Mouse (Mus musculus): Measurements from ENCODE around the gene Phpt1. TPM values are rescaled to one million over a fixed set of nuclear protein-coding genes. Genes with fewer than 3 reads are reported as not detected.
A peak's percentile ranks its signal among the peaks of the same experiment; 100 is the strongest.

The Phpt1 gene
- polyA plus RNA-seq, 1 experiment, result 12.3 TPM

DNA sequence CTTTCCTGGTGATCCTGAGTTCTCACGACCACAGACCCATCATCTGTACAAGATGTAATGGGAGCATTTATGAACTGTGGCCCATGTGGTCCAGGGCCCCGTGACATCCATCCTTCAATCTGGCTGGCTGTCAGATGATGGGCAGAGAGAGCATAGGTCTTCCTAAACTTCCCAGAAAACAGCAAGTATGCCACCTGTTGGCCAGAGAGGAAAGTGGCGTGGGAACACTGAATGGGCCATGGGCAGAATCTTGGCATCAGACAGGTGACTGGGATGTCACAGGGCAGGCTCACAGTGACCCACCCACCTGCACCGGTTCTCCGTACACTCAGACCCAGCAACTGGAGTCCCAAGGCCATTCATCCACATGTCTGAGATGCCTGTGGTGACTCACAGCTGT, 23.8 kb downstream of the Phpt1 start:
- Histone ChIP-seq H3K4me3 (replicated peaks; ENCODE audit: control insufficient read depth, low read depth, low read length) (no peak overlapping the region), H3K27ac (ENCODE audit: control insufficient read depth, insufficient read depth, low read depth, low read length, poor library complexity) (no peak overlapping the region), H3K4me1 (ENCODE audit: control insufficient read depth, insufficient read depth, low read length) (no peaks in the 10 kb centered on the region; the same call in 1 of the 2 replicates)
- WGBS, result 41% methylated on average over 5 of the region's 5 CpGs
- TF ChIP-seq POLR2A (IDR thresholded peaks at IDR 0.05; ENCODE audit: borderline replicate concordance, control insufficient read depth, low read depth, low read length), result no peak
- peak; percentile 64 for TF ChIP-seq CTCF (IDR thresholded peaks at IDR 0.05; ENCODE audit: control insufficient read depth, insufficient read depth, low read length)

DNA sequence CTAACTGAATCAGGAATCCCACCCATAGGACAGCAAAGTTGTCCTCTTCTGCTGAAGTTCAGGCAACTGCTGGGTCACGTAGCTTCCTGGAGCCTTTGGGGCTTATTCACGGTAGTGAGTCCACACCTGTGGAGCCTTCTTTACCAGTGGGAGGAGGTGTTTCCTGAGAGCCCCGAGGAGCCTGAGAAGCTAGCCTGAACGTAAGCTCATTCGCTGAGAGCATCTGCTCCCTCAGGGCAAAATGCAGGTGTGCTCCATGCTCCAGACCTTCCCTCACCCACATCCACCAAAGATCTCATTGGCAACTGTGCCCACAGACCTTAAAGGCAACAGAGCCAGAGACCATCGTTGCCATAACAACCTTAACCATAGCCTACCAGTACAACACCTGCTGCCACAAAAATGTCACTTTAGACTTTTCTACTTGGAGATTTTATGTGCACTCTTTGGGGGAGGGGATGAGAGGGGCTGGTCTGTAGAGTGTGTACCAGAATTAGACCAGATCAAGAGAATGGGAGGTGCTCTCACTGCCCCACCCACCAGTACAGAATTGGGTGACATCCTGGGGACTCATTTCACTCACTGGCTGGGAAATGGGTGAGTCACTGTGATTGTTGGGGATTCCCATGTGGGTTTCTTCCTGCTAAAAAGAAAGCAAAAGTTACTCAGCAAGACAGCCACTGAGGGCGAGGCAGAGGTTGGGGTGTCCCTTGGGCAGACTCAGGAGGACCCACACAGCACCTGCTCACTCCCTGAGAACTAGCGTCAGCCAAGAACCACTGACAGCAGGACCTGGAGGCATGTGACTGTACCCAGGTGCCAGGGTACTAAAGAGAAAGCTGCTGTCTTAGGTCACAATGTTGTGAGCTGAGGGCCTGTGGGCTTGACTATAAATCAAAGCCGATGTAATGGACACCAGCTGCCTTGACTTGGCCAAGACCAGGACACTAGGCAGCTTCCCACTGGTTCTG, 25.7 kb downstream of the Phpt1 start:
- WGBS, result 62% methylated on average over 9 of the region's 9 CpGs
- peaks cover 2% of the 10 kb centered on the region; the same call in 1 of the 2 replicates for H3K4me1 ChIP-seq (ENCODE audit: control insufficient read depth, insufficient read depth, low read length)
- H3K27ac ChIP-seq (ENCODE audit: control insufficient read depth, insufficient read depth, low read depth, low read length, poor library complexity), result no peak overlapping the region
- TF ChIP-seq POLR2A (IDR thresholded peaks at IDR 0.05; ENCODE audit: borderline replicate concordance, control insufficient read depth, low read depth, low read length), result no peak
- TF ChIP-seq CTCF (IDR thresholded peaks at IDR 0.05; ENCODE audit: control insufficient read depth, insufficient read depth, low read length), result no peak
- H3K4me3 ChIP-seq (replicated peaks; ENCODE audit: control insufficient read depth, low read depth, low read length), result no peak overlapping the region

DNA sequence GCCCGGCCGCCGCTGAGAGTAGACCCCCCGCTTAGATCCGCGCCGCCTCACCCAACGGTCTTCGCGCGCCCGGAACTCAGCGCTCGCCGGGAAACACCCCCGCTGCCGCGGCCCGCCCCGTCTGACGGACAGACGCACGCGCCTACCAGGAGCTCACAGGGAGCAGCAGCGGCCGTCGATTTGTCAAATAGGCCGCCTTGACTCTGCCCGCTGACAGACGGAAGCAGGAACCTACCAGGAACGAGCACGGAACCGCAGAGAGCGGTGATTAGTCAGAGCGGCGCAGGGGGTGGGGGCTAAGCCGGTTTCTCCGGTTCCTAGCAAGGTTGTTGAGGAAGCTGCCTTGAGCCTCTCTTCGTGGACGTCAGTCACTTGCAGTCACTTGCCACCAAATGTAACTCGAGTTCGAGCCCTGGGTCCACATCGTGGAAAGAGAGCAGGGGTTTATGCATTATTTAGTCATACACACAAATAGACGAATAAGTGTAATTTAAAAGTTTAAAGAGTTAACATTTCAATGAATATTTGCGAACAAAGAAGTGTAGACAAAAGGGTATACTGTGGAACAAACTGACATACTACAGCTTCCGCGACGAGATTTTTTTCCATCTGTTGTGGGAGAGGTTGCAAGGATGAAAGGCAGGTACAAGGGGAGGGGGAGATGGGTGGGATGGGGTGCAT, 28.1 kb downstream of the Phpt1 start, which contains the start of gene Traf2:
TSS of gene Traf2 (minus strand) at position 130 of the 681 bp plus-strand sequence.
- Histone ChIP-seq H3K4me1 (ENCODE audit: control insufficient read depth, insufficient read depth, low read length) (peaks cover 2% of the 10 kb centered on the region; the same call in 1 of the 2 replicates), H3K4me3 (replicated peaks; ENCODE audit: control insufficient read depth, low read depth, low read length) (peak within 1 kb of the TSS; percentile 79), H3K27ac (ENCODE audit: control insufficient read depth, insufficient read depth, low read depth, low read length, poor library complexity) (peak within 1 kb of the TSS; percentile 70)
- TF ChIP-seq CTCF (IDR thresholded peaks at IDR 0.05; ENCODE audit: control insufficient read depth, insufficient read depth, low read length), result no peak
- TF ChIP-seq POLR2A (IDR thresholded peaks at IDR 0.05; ENCODE audit: borderline replicate concordance, control insufficient read depth, low read depth, low read length), result peak; percentile 71; the same call in 1 of the 2 replicates
- 3% methylated on average over 48 of the region's 48 CpGs for WGBS

DNA sequence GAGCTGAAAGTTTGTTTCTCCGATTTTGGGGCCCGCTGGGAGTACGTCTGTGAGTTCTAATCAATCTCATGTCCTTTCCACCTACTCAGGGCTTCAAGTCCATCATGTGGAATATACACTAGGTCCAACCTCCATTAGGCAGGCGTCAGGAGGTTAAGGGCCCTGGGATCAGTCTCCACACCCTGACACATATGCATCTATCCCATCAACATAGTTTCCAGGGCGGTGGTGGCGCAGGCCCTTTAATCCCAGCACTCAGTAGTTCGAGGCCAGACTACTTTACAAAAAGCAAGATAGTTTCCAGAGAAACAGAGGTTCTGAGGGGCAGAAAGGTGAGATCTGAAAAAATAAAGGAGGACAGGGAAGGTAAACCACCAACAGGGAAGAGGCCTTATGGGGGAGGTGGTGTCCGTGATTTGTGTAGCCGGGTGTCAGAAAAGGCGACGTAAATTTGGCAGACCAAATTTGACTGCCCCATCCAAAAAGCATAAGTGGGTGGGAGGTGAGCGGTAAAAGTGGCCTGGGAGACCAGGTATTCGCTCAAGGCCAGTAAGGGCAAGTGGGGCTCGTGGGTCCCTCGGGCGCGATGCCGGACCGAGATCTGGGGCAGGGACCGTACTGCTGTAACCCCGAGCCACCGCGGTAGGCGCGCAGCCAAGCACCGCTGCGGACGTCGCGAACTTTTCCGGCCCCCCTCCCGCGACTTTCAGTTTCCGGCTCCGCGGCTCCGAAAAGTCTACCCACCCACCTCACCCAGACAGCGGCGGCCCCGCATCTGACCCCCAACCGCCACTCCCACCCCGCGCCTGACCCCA, 28.8 kb downstream of the Phpt1 start:
- peak overlapping the region; percentile 70 for H3K27ac ChIP-seq (ENCODE audit: control insufficient read depth, insufficient read depth, low read depth, low read length, poor library complexity)
- H3K4me3 ChIP-seq (replicated peaks; ENCODE audit: control insufficient read depth, low read depth, low read length), result peak overlapping the region; percentile 79
- 3% methylated on average over 43 of the region's 43 CpGs for WGBS
- TF ChIP-seq POLR2A (IDR thresholded peaks at IDR 0.05; ENCODE audit: borderline replicate concordance, control insufficient read depth, low read depth, low read length), result no peak
- no peak for TF ChIP-seq CTCF (IDR thresholded peaks at IDR 0.05; ENCODE audit: control insufficient read depth, insufficient read depth, low read length)
- peaks cover 2% of the 10 kb centered on the region; the same call in 1 of the 2 replicates for H3K4me1 ChIP-seq (ENCODE audit: control insufficient read depth, insufficient read depth, low read length)

DNA sequence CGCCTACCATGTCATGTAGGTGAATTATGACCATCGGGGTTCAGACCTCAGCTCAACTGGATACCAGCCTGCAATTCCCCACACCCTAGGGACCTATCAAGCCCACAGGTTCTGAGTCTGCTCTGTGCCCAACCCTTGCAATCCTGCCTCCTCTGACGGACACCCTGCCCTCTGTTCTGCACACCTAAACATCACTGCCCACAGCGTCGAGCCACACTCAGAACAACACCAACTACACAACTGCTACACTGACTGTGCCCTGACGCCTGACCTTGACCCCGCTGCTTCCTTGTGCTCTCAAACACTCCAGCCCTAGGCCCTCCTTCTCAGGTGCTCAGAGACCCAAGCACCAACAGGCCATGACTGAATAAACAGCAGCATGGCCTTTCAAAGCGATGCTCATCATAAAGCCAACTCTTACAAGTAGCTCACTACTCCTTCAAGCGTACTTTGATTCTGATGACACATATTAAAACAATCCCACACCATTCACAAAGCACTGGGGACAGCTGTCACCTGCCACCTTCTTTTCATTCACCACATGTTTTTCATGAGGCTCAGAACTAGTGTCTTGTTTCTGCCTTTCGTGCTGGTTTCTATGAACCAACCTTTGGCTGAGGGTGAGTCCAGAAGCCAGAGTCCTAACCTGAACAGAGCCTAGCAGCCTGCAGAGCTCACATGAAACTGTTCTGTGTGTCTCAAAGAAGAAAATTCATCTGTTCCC, 33.2 kb downstream of the Phpt1 start:
- peaks cover 2% of the 10 kb centered on the region; the same call in 1 of the 2 replicates for H3K4me1 ChIP-seq (ENCODE audit: control insufficient read depth, insufficient read depth, low read length)
- no peak for TF ChIP-seq CTCF (IDR thresholded peaks at IDR 0.05; ENCODE audit: control insufficient read depth, insufficient read depth, low read length)
- no peak for TF ChIP-seq POLR2A (IDR thresholded peaks at IDR 0.05; ENCODE audit: borderline replicate concordance, control insufficient read depth, low read depth, low read length)
- H3K27ac ChIP-seq (ENCODE audit: control insufficient read depth, insufficient read depth, low read depth, low read length, poor library complexity), result no peak overlapping the region
- 88% methylated on average over 10 of the region's 10 CpGs for WGBS
- no peak overlapping the region for H3K4me3 ChIP-seq (replicated peaks; ENCODE audit: control insufficient read depth, low read depth, low read length)

DNA sequence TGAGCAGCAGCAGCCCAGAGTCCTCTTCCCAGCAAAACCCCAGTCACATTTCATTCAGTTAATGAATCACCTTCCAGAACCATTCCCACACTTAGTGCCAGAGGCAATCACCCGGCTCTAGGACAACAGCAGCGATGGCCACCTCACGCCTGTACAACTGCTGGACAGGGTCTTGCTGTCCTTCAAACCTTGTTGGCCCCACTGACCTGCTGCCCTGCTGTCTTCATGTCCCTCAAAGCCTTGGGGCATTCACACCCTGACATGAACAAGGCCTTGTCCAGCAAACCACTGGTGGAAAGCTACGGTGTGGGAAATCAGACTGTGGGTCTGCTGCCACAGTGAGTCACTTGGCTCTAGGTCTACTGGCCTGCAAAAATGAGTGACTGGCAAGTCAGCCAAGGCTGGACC, 34.5 kb downstream of the Phpt1 start:
- WGBS, result 94% methylated on average over 4 of the region's 4 CpGs
- H3K27ac ChIP-seq (ENCODE audit: control insufficient read depth, insufficient read depth, low read depth, low read length, poor library complexity), result no peak overlapping the region
- TF ChIP-seq POLR2A (IDR thresholded peaks at IDR 0.05; ENCODE audit: borderline replicate concordance, control insufficient read depth, low read depth, low read length), result no peak
- no peak for TF ChIP-seq CTCF (IDR thresholded peaks at IDR 0.05; ENCODE audit: control insufficient read depth, insufficient read depth, low read length)
- no peaks in the 10 kb centered on the region; the same call in 1 of the 2 replicates for H3K4me1 ChIP-seq (ENCODE audit: control insufficient read depth, insufficient read depth, low read length)
- H3K4me3 ChIP-seq (replicated peaks; ENCODE audit: control insufficient read depth, low read depth, low read length), result no peak overlapping the region

DNA sequence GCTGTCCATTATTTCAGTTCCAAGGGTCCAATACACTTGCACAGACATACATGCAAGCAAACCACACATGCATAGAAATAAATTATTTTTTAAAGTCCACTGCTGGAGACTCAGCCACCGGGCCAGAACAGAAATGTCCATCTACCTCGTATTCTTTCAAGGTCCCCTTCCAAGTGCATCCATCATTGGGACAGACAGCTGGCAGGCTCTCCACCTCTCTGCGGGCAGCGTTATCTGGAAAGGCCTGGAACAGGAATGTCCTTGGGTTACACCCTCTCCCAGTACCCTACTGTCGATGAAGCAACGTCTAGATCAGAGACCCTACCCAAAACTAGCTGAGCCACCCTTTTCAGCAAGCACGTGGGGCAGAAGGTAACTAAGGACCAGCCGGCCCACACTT, 38.5 kb downstream of the Phpt1 start:
- WGBS, result 89% methylated on average over 8 of the region's 8 CpGs
- Histone ChIP-seq H3K27ac (ENCODE audit: control insufficient read depth, insufficient read depth, low read depth, low read length, poor library complexity) (no peak overlapping the region), H3K4me1 (ENCODE audit: control insufficient read depth, insufficient read depth, low read length) (no peaks in the 10 kb centered on the region; the same call in 1 of the 2 replicates), H3K4me3 (replicated peaks; ENCODE audit: control insufficient read depth, low read depth, low read length) (no peak overlapping the region)
- TF ChIP-seq POLR2A (IDR thresholded peaks at IDR 0.05; ENCODE audit: borderline replicate concordance, control insufficient read depth, low read depth, low read length) (no peak), CTCF (IDR thresholded peaks at IDR 0.05; ENCODE audit: control insufficient read depth, insufficient read depth, low read length) (no peak)

Data from bone marrow, adult 2 months (tissue).